Mouse (Mus musculus) ES-Bruce4 (cell line): Measurements from ENCODE around the gene Ddo.

Experiments used
- EP300 ChIP-seq: IDR thresholded peaks from 2 replicates; pipeline ENCODE4 v1.6.1; 2011; ENCODE audit warnings: low read depth, low read length; ENCODE audit not compliant: insufficient read depth
- POLR2A ChIP-seq: IDR thresholded peaks from one replicate; pipeline ENCODE4 v1.8.1; 2011; ENCODE audit warnings: low read length; ENCODE audit not compliant: insufficient read depth

DNA sequence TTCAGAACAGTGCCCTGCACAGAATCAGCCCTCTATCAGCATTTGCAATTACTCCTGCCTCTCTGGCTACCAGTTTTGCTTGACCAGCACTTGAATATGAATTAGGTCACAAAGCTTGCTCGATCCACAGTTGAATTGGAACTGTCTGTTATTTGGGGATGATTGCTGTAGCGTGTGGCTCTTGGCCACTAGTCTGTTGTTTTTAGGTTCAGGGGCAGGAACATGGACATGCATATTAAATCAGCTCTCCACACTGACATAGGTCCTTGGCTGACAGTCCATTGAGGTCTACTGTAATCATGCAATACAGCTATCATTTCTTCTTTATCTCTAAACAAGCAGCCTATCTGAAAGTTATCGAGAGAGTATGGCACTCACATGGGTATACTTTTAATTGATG, 2.3 kb downstream of the Ddo start:
- no peak for TF ChIP-seq EP300
- TF ChIP-seq POLR2A, result no peak
